Mouse (Mus musculus): Measurements from ENCODE around the gene Prkcb. TPM values are rescaled to one million over a fixed set of nuclear protein-coding genes. Genes with fewer than 3 reads are reported as not detected.
A peak's percentile ranks its signal among the peaks of the same experiment; 100 is the strongest.

The Prkcb gene
- polyA plus RNA-seq, 1 experiment from 2014 or later: 29.4 TPM

- no peak overlapping the region for H3K4me3 ChIP-seq (ENCODE audit: low read depth, low read length)
- no peaks in the 10 kb centered on the region for H3K36me3 ChIP-seq (ENCODE audit: control insufficient read depth, insufficient read depth, low read length)
- no peak overlapping the region for H3K4me2 ChIP-seq (ENCODE audit: low read length)
- ATAC-seq: peak; percentile 50; the same call in 1 of the 2 replicates
- WGBS: 5% methylated on average over 6 of the region's 6 CpGs
- no peaks in the 10 kb centered on the region for H3K9me3 ChIP-seq (replicated peaks; ENCODE audit: control insufficient read depth, low read length)
- DNase-seq (ENCODE audit: low spot score): no peak
- no peak overlapping the region for H3K9ac ChIP-seq (ENCODE audit: low read length)
- no peaks in the 10 kb centered on the region for H3K27me3 ChIP-seq (replicated peaks; ENCODE audit: control insufficient read depth, insufficient read depth, low read length)
- no peak overlapping the region; the same call in 1 of the 2 replicates for H3K27ac ChIP-seq (ENCODE audit: low read depth, low read length)
- H3K4me1 ChIP-seq (ENCODE audit: control insufficient read depth, insufficient read depth, low read length): peaks cover 11% of the 10 kb centered on the region
These were observed 101.1 kb downstream of the Prkcb start for GRCm38 (mm10) chr7:122389633-122390032.

GRCm38 (mm10) chr7:122390200-122390599 is 101.6 kb downstream of the Prkcb start:
- no peaks in the 10 kb centered on the region for H3K9me3 ChIP-seq (replicated peaks; ENCODE audit: control insufficient read depth, low read length)
- WGBS: 49% methylated on average over 5 of the region's 5 CpGs
- peak; percentile 50; the same call in 1 of the 2 replicates for ATAC-seq
- no peak overlapping the region for H3K4me3 ChIP-seq (ENCODE audit: low read depth, low read length)
- H3K4me2 ChIP-seq (ENCODE audit: low read length): no peak overlapping the region
- peak; percentile 40 for DNase-seq (ENCODE audit: low spot score)
- peaks cover 11% of the 10 kb centered on the region for H3K4me1 ChIP-seq (ENCODE audit: control insufficient read depth, insufficient read depth, low read length)
- no peaks in the 10 kb centered on the region for H3K36me3 ChIP-seq (ENCODE audit: control insufficient read depth, insufficient read depth, low read length)
- H3K27ac ChIP-seq (ENCODE audit: low read depth, low read length): no peak overlapping the region; the same call in 1 of the 2 replicates
- H3K27me3 ChIP-seq (replicated peaks; ENCODE audit: control insufficient read depth, insufficient read depth, low read length): no peaks in the 10 kb centered on the region
- H3K9ac ChIP-seq (ENCODE audit: low read length): no peak overlapping the region

GRCm38 (mm10) chr7:122390683-122391082 is 102.1 kb downstream of the Prkcb start:
- H3K4me3 ChIP-seq (ENCODE audit: low read depth, low read length): no peak overlapping the region
- H3K4me1 ChIP-seq (ENCODE audit: control insufficient read depth, insufficient read depth, low read length): peaks cover 11% of the 10 kb centered on the region
- no peak for DNase-seq (ENCODE audit: low spot score)
- H3K27ac ChIP-seq (ENCODE audit: low read depth, low read length): no peak overlapping the region
- H3K9me3 ChIP-seq (replicated peaks; ENCODE audit: control insufficient read depth, low read length): no peaks in the 10 kb centered on the region
- 64% methylated on average over 4 of the region's 4 CpGs for WGBS
- no peak for ATAC-seq
- H3K4me2 ChIP-seq (ENCODE audit: low read length): no peak overlapping the region
- H3K27me3 ChIP-seq (replicated peaks; ENCODE audit: control insufficient read depth, insufficient read depth, low read length): no peaks in the 10 kb centered on the region
- H3K9ac ChIP-seq (ENCODE audit: low read length): no peak overlapping the region
- no peaks in the 10 kb centered on the region for H3K36me3 ChIP-seq (ENCODE audit: control insufficient read depth, insufficient read depth, low read length)

GRCm38 (mm10) chr7:122391382-122391781 is 102.8 kb downstream of the Prkcb start:
- 59% methylated on average over 3 of the region's 3 CpGs for WGBS
- DNase-seq (ENCODE audit: low spot score) (no peak), ATAC-seq (no peak)
- H3K4me3 ChIP-seq (ENCODE audit: low read depth, low read length): no peak overlapping the region
- H3K36me3 ChIP-seq (ENCODE audit: control insufficient read depth, insufficient read depth, low read length): no peaks in the 10 kb centered on the region
- no peak overlapping the region for H3K27ac ChIP-seq (ENCODE audit: low read depth, low read length)
- H3K9ac ChIP-seq (ENCODE audit: low read length): no peak overlapping the region
- no peaks in the 10 kb centered on the region for H3K9me3 ChIP-seq (replicated peaks; ENCODE audit: control insufficient read depth, low read length)
- H3K27me3 ChIP-seq (replicated peaks; ENCODE audit: control insufficient read depth, insufficient read depth, low read length): no peaks in the 10 kb centered on the region
- no peak overlapping the region for H3K4me2 ChIP-seq (ENCODE audit: low read length)
- peaks cover 11% of the 10 kb centered on the region for H3K4me1 ChIP-seq (ENCODE audit: control insufficient read depth, insufficient read depth, low read length)

GRCm38 (mm10) chr7:122393964-122394363 is 105.4 kb downstream of the Prkcb start:
- Histone ChIP-seq H3K4me1 (ENCODE audit: control insufficient read depth, insufficient read depth, low read length) (peaks cover 11% of the 10 kb centered on the region), H3K27ac (ENCODE audit: low read depth, low read length) (no peak overlapping the region), H3K36me3 (ENCODE audit: control insufficient read depth, insufficient read depth, low read length) (no peaks in the 10 kb centered on the region), H3K9me3 (replicated peaks; ENCODE audit: control insufficient read depth, low read length) (no peaks in the 10 kb centered on the region), H3K9ac (ENCODE audit: low read length) (no peak overlapping the region), H3K4me2 (ENCODE audit: low read length) (no peak overlapping the region), H3K4me3 (ENCODE audit: low read depth, low read length) (no peak overlapping the region), H3K27me3 (replicated peaks; ENCODE audit: control insufficient read depth, insufficient read depth, low read length) (no peaks in the 10 kb centered on the region)
- DNase-seq (ENCODE audit: low spot score) (no peak), ATAC-seq (no peak)
- WGBS: 64% methylated on average over 5 of the region's 5 CpGs

GRCm38 (mm10) chr7:122395159-122395975 is 106.8 kb downstream of the Prkcb start:
- H3K4me3 ChIP-seq (ENCODE audit: low read depth, low read length): no peak overlapping the region
- no peak overlapping the region for H3K9ac ChIP-seq (ENCODE audit: low read length)
- H3K27ac ChIP-seq (ENCODE audit: low read depth, low read length): no peak overlapping the region
- no peak overlapping the region for H3K4me2 ChIP-seq (ENCODE audit: low read length)
- ATAC-seq (no peak), DNase-seq (ENCODE audit: low spot score) (no peak)
- H3K36me3 ChIP-seq (ENCODE audit: control insufficient read depth, insufficient read depth, low read length): no peaks in the 10 kb centered on the region
- H3K9me3 ChIP-seq (replicated peaks; ENCODE audit: control insufficient read depth, low read length): no peaks in the 10 kb centered on the region
- peaks cover 6% of the 10 kb centered on the region for H3K4me1 ChIP-seq (ENCODE audit: control insufficient read depth, insufficient read depth, low read length)
- no peaks in the 10 kb centered on the region for H3K27me3 ChIP-seq (replicated peaks; ENCODE audit: control insufficient read depth, insufficient read depth, low read length)
- WGBS: 77% methylated on average over 7 of the region's 7 CpGs

GRCm38 (mm10) chr7:122395976-122396315 is 107.4 kb downstream of the Prkcb start:
- no peak for ATAC-seq
- no peak overlapping the region for H3K9ac ChIP-seq (ENCODE audit: low read length)
- 78% methylated on average over 5 of the region's 5 CpGs for WGBS
- H3K4me3 ChIP-seq (ENCODE audit: low read depth, low read length): no peak overlapping the region
- H3K9me3 ChIP-seq (replicated peaks; ENCODE audit: control insufficient read depth, low read length): no peaks in the 10 kb centered on the region
- no peak for DNase-seq (ENCODE audit: low spot score)
- H3K4me2 ChIP-seq (ENCODE audit: low read length): no peak overlapping the region
- H3K27ac ChIP-seq (ENCODE audit: low read depth, low read length): no peak overlapping the region
- H3K36me3 ChIP-seq (ENCODE audit: control insufficient read depth, insufficient read depth, low read length): no peaks in the 10 kb centered on the region
- H3K27me3 ChIP-seq (replicated peaks; ENCODE audit: control insufficient read depth, insufficient read depth, low read length): no peaks in the 10 kb centered on the region
- H3K4me1 ChIP-seq (ENCODE audit: control insufficient read depth, insufficient read depth, low read length): peaks cover under 1% of the 10 kb centered on the region; the same call in 1 of the 2 replicates

- no peaks in the 10 kb centered on the region for H3K9me3 ChIP-seq (replicated peaks; ENCODE audit: control insufficient read depth, low read length)
- H3K4me2 ChIP-seq (ENCODE audit: low read length): no peak overlapping the region
- no peak for DNase-seq (ENCODE audit: low spot score)
- no peaks in the 10 kb centered on the region for H3K36me3 ChIP-seq (ENCODE audit: control insufficient read depth, insufficient read depth, low read length)
- H3K4me1 ChIP-seq (ENCODE audit: control insufficient read depth, insufficient read depth, low read length): no peaks in the 10 kb centered on the region
- no peak for ATAC-seq
- 89% methylated on average over 3 of the region's 3 CpGs for WGBS
- H3K27ac ChIP-seq (ENCODE audit: low read depth, low read length): no peak overlapping the region
- no peak overlapping the region for H3K4me3 ChIP-seq (ENCODE audit: low read depth, low read length)
- no peak overlapping the region for H3K9ac ChIP-seq (ENCODE audit: low read length)
- H3K27me3 ChIP-seq (replicated peaks; ENCODE audit: control insufficient read depth, insufficient read depth, low read length): no peaks in the 10 kb centered on the region
These were observed 109.1 kb downstream of the Prkcb start for GRCm38 (mm10) chr7:122397699-122398098.

GRCm38 (mm10) chr7:122402041-122402440 is 113.5 kb downstream of the Prkcb start:
- Histone ChIP-seq H3K4me2 (ENCODE audit: low read length) (no peak overlapping the region), H3K27ac (ENCODE audit: low read depth, low read length) (no peak overlapping the region), H3K36me3 (ENCODE audit: control insufficient read depth, insufficient read depth, low read length) (no peaks in the 10 kb centered on the region), H3K9me3 (replicated peaks; ENCODE audit: control insufficient read depth, low read length) (no peaks in the 10 kb centered on the region), H3K4me1 (ENCODE audit: control insufficient read depth, insufficient read depth, low read length) (peaks cover 19% of the 10 kb centered on the region), H3K27me3 (replicated peaks; ENCODE audit: control insufficient read depth, insufficient read depth, low read length) (no peaks in the 10 kb centered on the region), H3K4me3 (ENCODE audit: low read depth, low read length) (no peak overlapping the region), H3K9ac (ENCODE audit: low read length) (no peak overlapping the region)
- 88% methylated on average over 7 of the region's 7 CpGs for WGBS
- ATAC-seq (no peak), DNase-seq (ENCODE audit: low spot score) (no peak)

Data from forebrain, embryonic 14.5 days (tissue).